Mouse (Mus musculus) effector memory CD4-positive, alpha-beta T cell, adult 7 months (primary cell): ENCODE results near the gene Cdc42se2. TPM values are rescaled to one million over a fixed set of nuclear protein-coding genes. Genes with fewer than 3 reads are reported as not detected.

Experiments used
- polyA plus RNA-seq: library from polyadenylated mRNA; unstranded; fragments of 100-300 nt; shearing (Covaris generic); gene quantifications from one replicate; pipeline ENCODE4 v1.2.1, GENCODE M21; 2017

Cdc42se2 gene
- 294 TPM for polyA plus RNA-seq

DNA sequence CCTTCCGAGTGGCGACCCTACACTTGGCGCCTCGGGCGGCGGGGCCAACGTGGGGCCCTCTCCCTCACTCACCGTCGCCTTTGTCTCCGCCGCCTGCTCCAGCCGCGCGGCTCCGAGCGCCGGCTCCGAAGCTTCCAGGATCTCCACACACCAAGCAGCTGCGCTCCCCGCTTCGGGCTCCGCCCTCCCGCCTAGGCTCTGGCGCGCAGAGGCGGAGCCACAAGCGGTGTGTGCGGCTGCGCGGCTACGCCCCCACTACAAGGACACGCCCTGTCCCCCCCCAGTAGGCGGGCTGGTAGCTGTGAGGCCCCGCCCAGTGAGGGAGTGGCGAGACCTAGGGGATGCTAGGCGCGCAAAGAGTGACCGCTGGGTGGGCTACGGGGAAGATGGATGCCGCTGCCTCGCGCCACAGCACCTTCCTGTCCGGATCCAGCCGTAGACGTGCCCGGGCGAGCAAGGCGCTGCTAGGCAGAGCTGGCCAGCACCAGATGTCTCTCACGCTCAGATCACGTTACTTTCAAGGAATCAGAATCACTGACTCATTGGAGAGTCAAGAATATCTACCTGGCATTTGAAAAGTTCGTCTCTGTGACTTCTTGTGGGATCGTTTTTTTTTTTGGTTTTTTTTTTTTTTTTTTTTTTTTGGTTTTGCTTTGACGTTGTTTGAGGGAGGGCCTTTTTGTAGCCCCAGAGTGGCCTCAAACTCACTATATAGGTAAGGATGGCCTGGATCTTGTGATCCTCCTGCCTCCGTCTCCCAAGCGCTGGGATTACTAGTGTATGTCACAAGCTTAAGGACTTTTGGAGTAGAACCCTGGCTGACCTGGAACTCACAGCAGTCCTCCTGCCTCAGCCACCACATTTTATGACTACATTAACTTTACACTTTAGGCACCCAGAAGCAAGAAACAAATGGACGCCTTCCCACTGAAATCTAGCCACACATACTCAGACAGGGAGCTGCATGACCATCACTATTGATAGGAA, at the start of gene Cdc42se2:
TSS of gene Cdc42se2 (minus strand) at position 188 of the 987 bp plus-strand sequence.

Other genes starting within 250 kb of the Cdc42se2 start
- gene Lyrm7, start 73.2 kb upstream of the Cdc42se2 start, polyA plus RNA-seq: 1.8 TPM
- 208 TPM for gene Hint1, start 78.7 kb upstream of the Cdc42se2 start, polyA plus RNA-seq
- gene Gpx3, start 114.8 kb upstream of the Cdc42se2 start, polyA plus RNA-seq: 1.1 TPM
- 258 TPM for gene Tnip1, start 175.2 kb upstream of the Cdc42se2 start, polyA plus RNA-seq
- 622 TPM for gene Anxa6, start 245.8 kb upstream of the Cdc42se2 start, polyA plus RNA-seq